Mouse (Mus musculus) brain, embryonic 14.5 days (tissue): ENCODE data around the gene Ttll2. TPM values are rescaled to one million over a fixed set of nuclear protein-coding genes. Genes with fewer than 3 reads are reported as not detected.
"Not testable (repeated sequence)": the region's sequence is repeated elsewhere in the genome, so short reads cannot be mapped to it uniquely, and the experiment has no call there.

Experiments used
- DNase-seq: peaks from one replicate; pipeline ENCODE4 v3.0.0-alpha.2; 2011; ENCODE audit warnings: low read depth
- polyA plus RNA-seq: library from polyadenylated mRNA; depleted of rRNA; stranded (reverse); fragments of >200 nt; gene quantifications from 2 replicates; pipeline ENCODE4 v1.2.3, GENCODE M21; 2012; rRNA removed

Gene Ttll2
- not detected in 2 replicates for polyA plus RNA-seq

DNA sequence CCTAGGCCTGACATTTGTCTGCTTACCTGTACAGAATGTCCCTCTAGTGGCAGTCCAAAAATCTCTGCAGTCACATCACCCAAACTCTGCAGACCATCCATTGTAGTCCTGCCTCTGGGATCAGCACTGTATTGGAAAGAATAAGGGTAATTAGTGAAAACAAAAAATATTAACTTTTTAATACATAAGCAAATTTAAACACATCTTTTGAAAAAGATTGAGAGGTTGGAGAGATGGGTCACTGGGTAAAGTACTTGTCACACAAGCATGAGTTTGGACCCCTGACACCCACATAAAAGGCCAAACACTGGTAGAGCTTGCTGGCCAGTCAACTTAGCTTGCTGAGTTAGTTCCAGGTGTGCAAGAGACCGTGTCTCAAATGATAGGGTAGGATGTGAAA is at the start of gene Ttll2:
Gene Ttll2 (minus strand): TSS at position 101 of the 400 bp plus-strand sequence.
- not testable (repeated sequence) for DNase-seq

DNA sequence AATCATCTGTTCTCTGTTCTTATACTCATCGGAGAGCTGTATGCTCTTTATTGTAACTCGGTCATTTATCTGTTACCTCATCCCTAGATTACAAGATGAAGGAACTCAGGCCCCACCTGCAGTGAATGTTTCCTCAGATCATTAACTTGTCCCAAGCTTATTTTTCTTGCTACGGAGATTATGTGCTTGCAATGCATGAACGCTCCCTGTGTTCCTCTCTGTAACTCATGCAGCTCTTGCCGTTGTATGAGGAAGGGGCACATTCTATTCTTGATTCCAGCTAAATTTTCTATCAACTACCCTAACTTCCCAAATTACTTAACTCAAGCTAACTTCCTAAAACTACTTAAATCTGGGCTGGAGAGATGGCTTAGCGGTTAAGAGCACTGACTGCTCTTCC is 47.3 kb upstream of the Ttll2 start:
- not testable (repeated sequence) for DNase-seq

DNA sequence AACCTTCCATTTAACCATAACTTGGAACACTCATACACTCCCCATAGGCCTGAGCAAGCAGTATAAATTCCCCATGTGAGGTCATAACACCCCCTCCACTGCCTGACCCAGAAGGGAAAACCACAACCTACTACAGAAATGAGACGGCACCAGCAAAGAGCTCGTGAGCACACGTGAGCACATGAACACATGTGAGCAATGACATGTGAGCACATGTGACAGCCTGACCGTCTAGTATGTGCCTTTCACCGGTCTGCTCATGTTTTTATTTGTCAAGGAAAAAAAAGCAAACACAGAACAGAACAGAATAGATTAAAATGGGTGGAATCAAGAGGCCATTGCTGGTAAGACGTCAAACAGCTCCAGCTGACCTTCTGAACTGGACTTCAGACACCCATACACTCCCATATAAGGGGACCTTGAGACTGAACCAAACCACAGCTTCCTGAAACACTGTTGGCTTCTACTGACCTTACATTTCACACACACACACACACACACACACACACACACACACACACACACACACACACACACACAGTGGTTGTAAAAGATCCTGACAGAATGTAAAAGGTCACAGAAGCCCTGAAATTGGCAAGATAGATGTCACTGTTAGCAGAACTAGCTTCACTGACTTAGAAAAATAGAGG is 45.8 kb upstream of the Ttll2 start:
- DNase-seq = not testable (repeated sequence)

DNA sequence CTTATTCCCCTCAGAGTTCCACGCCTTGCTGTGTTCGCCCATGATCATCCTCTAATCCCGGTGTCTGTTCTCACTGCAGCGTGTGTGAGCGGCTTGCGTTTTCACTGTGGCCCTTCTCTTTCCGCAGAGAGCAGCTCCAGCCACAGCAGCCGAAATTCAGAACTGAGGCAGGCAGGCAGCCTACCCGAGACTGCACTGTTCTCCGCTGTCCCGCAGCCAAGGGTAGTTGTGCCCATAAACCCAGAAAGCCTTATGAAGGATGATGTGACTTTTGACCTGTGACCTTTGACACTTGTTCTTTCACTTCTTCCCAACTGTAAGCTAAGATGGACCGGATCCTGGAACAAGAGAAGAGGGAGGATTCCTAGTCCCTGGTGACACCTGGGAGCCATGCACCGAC is 44.6 kb upstream of the Ttll2 start:
- DNase-seq = not testable (repeated sequence)

DNA sequence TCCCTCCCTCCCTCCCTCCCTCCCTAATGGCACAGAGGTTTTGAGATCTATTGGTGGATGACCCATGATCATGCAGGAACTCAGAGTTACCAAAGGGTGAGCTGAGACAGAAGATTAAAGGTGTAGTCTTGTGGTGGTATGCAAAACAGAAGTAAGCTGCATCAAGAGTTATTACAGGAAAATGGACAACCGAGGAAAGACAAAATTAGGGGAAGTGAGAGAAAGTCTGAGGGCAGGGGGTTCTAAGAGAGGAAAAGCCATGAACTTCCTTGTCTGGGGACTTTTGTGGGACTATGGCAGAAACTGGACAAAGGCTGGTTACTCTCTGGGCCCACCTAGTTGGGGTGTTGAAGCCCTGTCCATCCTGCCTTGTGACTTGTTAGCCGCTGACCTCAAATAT is 43.8 kb upstream of the Ttll2 start:
- DNase-seq = not testable (repeated sequence)

DNA sequence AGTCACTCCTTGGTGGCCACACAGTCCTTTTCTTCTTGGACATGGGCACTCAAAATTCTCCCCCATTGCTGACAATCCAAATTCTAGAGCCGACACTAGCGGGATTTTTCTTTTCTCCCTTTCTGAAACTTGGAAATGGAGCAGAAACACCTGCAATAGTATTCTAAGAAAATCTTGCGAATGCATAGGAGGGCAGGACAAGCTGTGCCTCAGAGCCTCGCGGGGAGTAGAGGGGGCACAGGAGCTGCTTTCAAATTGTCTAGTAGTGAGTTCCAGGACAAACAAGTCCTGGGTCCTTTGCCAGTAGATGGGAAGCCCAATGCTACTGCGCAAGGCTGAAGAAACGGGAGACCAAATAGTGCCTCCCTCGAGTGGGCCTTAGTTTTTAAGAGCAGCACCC is 43.2 kb upstream of the Ttll2 start:
- DNase-seq = not testable (repeated sequence)

DNA sequence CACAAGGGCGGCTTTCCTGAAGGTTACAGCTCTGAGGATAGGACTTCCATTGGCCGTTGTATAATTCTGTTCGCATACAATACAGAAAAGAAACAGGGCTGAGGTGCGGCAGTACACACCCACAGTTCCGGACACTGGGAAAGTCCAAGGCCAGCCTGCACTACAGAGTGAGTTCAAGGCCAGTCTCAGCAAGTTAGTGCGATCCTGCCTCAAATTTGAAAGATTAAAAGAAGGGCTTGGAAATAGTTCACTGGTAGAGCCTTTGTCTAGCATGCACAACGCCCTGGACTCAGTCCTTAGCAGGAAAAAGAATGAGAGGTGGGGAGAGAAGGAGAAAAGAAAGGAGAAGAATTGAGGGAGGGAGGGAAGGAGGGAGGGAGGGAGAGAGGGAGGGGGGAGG is 42.6 kb upstream of the Ttll2 start:
- DNase-seq = not testable (repeated sequence)

DNA sequence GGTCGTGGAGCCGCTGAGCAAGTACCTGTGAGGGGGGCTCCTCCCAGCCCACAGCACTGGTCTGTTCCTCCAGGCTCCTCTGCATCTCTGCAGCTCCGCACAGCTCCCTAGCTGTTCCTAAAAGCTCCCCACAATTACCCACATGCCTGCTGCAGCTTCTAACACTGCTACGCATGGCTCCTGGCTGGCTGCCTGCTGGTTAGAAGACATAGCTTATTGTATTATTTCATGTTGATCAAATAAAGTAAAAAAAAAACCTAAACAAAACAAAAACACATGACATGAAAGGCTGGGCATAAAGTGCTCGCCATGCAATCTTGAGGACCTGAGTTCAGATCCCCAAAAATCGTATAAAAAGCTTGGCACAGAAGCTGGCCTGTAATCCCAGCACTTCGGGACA is 37.4 kb upstream of the Ttll2 start:
- DNase-seq = peak; percentile 49

DNA sequence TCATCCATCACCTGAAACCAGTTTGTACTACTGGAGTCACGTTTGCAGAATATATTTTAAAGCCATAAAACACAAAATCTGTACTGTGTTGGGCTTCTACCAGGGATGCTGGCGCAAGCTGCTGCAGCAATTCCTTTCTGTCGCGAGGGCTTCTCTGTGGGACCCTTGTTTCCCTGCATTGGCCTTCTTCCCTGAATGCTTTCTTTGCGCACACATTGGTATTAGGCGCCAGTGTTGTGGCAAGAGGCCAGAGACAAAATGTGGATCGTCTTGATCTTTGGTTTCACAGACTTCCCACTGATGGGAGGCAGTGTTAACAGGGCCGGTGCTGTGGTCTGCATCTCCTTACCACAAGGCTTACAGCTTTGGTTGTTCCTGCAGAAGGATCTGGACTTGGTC is 36.5 kb upstream of the Ttll2 start:
- DNase-seq = peak; percentile 39

DNA sequence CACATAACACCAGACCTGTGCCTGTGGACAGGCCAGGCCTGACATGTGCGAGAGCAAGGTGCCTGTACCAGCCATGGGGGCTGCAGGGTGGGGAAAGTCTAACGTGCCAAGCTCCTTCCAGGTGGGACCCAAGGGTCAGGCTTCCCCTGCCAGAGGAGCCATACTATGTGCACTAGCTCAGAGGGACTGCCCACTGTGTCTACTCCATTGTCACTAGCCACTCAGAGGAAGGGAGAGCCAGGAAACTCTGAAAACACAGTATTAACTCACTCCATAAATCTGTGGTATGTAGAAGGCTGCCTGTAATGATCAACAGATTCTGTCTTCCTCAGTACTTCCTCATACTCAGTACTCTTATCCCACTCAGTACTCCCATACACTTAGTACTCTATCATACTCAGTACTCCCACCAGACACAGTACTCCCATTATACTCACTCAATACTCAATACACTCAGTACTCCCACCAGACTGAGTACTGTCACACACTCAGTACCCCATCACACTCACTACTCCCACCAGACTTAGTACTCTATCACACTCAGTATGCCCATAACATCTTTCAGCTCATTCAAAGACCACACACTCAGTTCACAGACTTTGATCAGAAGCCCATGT is 36.0 kb upstream of the Ttll2 start:
- not testable (repeated sequence) for DNase-seq

DNA sequence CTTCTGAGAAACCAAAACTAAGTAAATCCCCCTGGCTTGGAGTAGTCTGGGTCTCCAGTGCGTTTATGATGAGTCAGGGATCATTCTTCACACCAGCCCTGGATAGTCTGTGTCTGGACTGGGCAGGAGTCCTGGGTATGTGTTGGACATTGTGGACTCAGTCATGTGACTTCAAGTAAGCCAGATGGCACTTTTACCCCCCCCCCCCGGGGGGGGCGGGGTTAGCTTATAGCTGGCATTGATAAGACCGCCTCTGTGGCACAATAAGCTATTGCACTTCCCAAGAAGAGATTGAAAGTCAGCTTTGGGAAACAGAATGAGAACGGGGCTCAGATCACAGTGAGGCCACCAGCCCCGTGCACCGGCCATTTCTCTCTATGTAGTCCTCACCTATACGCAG is 33.5 kb upstream of the Ttll2 start:
- DNase-seq = peak; percentile 21

DNA sequence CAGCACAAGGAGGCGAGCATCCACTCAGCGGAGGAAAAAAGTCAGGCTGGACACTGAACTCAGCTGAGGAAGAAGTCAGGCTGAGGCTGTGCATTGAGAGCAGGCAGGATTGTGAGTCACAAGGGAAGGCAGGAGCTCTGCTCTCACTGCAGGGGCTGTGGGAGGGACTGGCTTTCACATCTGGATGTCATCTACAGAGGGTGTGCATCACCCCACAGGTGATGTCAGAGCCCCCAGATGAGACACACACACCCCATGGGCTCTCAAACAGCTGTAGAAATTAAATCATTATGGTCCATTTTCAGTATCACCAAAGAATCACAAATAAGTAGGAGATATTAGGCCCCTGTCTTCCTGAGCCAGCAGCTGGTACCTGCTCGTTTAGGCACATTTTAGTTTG is 32.9 kb upstream of the Ttll2 start, which contains the start of gene Unc93a2:
Gene Unc93a2 (minus strand): TSS at position 101 of the 400 bp plus-strand sequence.
- not testable (repeated sequence) for DNase-seq

DNA sequence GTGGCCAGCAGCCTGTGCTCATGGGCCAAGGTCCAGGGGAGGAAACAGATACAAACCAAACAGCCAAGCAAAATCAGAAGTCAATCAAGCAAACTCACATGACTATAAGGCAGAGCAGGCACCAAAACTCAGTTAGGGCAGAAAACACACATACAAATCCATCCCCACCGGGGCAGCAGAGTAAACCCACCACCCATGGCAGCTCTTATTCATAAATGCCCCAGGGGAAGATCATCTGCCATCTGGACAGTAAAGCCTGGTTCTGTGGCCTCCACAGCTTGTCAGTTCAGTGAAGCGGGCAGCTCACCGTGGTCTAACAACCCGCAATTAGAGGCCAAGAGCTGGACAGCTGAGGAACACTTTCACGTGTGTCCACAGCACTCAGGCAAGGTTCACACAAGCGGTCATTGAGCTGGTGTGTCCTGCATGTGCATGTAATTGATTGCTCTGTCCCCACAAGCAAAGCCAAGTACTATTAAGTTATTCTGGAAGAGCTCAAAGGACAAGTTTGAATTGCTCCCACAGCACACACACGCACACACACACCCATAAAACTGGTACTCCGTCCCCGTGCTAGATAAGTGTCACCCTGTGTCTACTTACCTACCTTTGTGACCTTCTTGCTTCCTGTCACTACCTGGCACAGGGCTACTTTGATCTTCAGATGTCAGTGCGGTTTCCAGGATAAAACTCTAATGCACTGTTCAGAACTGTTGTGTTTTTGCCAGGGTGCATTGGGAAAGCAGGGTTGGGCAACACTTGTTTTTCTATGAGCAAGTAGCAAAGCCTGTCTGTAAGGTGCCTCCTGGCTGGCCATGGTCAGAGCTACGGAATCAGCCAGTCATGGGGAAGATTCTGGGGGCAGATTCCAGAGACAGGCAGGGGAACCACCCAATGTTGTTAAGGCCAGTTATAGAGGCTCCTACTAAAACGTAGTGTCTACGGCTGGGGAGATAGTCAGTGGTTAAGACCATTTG is 31.0 kb upstream of the Ttll2 start:
- not testable (repeated sequence) for DNase-seq

DNA sequence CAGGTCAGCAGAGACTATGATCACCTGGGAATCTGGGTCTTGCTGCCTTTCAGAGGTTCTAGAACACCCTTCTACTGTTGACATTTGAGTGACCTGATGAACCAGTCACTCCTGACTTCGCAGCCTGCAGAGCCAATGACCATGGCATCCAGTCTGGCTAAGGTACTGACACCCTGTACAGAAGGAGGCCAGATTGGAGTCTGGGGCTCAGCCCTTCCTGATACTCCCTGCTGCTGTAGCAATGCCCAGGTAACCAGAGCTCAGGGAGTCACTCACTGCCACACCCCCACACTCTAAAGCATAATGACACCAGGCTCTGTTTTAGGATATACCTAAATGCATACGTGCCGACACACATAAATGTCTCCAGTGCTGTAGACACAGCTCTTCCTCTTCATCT is 30.2 kb upstream of the Ttll2 start:
- not testable (repeated sequence) for DNase-seq

DNA sequence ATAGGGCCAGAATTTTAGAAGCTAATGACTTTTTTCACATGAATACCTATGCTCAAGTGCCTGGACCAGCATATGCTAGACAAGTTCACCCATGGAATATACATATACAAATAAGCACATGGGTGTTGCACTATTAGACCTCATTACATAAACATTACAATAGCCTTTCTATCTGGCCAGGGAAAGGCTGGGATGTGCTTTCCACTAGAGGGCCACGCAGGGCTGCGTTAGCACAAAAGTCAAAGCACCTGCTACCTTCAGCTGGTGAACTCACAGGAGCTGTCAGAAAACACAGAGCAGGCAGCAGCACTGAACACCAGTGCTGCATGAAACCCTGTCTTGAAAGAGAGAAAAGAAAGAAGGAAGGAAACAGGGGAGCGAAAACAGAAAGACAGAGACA is 25.4 kb upstream of the Ttll2 start:
- not testable (repeated sequence) for DNase-seq

DNA sequence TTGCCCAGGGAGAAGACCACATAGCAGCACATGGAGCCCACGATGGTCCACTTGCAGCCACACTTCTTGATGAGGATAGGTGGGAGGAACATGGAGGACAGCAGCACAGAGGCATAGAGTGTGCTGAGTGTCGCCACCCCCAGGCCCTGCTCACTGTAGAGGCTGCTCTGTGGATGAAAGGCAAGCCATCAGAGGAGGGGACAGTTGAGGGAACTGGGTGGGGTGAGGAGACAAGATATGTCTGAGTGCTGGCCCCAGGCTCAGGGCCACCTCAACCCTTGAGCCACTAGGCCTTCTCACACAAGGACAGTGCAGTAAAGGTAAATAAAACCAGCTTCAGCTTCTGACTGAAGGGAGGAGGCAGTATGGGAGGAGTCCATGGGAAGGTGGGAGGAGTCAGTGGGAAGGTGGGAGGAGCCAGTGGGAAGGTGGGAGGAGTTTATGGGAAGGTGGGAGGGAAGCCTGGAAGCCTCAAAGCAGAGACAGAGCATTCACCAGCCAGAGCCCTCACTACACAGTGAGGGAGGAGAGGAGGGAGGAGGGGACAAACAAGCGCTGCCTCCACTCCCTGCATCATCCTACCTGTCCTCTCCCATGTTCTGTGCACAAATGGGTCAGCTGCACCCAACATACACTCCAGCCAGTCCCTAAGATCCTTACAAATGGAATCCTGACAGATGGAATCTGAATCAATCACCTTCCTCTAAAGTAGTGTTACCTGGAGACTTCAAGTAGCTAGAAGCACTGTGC is 24.6 kb upstream of the Ttll2 start:
- DNase-seq = not testable (repeated sequence)

DNA sequence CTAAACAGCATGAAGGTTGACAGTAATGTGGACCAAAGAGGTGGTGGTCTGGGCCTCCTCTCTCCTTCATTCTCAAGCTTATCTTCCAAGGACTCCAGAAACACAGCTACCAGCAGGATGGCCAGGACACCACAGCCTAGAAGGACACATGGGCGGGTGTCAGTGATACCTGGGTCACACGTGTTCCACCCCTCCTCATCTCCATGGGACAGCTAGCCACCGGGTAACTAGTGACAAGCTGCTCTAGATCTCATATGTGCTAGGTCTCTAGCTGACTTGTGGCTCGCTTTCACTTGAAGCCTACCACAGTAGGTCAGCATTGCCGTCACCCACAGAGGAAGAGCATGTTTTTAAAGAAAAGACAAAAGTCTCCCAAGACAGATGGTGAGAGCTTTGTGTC is 19.4 kb upstream of the Ttll2 start, which contains the start of gene Gm49630:
Gene Gm49630 (minus strand): TSS at position 101 of the 400 bp plus-strand sequence.
- DNase-seq = not testable (repeated sequence)

DNA sequence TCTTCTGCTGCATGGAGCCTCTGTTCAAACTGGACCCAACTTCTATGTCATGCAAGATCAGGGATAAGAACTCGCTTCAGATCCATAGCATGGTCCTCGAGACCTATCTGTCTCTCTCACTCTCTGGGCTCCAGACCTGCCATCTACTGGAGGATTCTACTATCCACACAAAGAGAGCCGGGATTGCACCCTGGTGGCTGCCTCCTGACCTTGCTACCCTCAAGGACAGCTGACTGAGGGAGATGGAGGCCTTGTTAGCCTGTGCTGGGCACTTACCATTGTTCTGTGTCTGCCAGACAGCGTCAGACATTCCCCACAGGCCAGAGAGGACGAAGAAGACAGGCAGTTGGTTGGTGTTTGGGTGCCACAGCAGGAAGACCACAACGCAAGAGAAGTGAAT is 16.9 kb upstream of the Ttll2 start:
- not testable (repeated sequence) for DNase-seq

DNA sequence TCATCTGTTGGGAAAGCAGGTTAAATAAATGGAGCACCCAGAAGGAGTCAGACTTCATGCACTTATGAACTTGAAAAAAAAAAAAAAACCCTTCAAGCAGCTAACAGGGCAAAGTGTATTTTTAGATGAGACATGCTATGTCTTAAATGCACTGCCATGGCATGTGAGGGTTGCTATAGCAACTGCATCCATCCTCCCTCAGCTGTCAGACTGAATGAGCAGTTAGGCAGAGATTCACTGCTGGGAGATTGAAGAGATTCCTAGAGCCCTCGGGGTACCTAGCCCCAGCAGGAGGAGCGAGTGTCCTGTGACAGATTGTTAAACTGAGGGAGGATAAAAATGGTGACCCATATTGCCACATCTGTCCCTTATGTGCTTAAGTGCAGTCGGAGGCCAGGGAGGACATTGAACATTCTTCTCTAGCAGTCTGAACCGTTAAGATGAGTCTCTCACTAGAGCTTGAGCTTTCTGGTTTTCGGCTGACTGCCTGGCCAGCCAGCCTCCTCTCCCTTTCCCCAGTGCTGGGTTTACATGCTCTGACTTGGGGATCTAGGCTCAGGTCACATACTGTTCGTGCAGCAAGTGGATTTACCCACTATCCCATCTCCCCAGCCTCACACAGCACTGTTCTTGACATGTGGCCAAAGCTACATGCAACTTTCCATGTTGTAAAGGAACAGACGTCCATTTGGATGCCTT is 14.3 kb upstream of the Ttll2 start:
- DNase-seq = peak; percentile 73

DNA sequence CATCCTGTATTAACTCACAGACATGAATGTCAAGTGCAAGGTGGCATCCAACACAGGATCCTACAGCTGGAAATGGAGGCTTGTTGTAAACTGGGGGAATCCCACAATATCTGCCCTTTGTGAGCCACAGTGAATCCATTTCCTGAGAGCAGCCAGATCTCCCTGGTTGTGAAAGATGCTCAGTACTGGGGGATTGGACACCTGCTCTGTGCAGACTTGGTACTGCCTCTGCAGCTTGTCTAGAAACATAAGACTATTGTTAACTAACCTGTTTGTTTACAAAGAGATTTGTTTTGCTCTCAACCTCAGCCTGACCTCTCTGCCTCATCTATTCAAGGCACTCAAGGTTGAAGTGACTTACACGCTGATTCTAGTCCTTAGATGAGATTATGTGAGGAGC is 13.8 kb upstream of the Ttll2 start:
- peak; percentile 6 for DNase-seq
